Mouse (Mus musculus): Measurements from ENCODE around the gene Map3k7cl. TPM values are rescaled to one million over a fixed set of nuclear protein-coding genes. Genes with fewer than 3 reads are reported as not detected.

Gene Map3k7cl
- total and polyA plus RNA-seq, 3 experiments, result 0.08 TPM; not detected in 2

DNA sequence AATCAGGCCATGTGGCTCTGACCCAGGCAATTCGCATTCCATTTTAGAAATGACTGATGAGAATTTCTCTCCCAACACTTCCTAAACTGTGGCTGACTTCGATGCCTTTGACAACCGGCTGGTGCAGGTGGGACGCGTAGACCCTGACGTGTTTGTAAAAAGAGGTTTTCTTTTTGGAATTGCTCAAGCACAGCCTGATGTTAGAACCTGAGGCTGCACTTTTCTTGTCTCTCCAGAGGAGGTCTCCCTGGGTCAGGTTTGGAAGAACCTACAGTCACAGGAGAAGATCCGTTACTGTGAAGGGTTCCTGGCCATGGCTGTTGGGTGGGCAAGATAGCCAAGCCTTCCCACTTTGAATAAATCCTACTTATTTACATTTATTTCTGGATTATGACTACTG lies 31.5 kb downstream of the Map3k7cl start (continued):
- TF ChIP-seq BHLHE40 (IDR thresholded peaks at IDR 0.05; ENCODE audit: low read depth, low read length) (no peak), ZNF384 (IDR thresholded peaks at IDR 0.05; ENCODE audit: low read depth, low read length) (peak; percentile 51; the same call in 1 of the 2 replicates), RAD21 (IDR thresholded peaks at IDR 0.05; ENCODE audit: low read depth, low read length) (peak; percentile 97), MYC (IDR thresholded peaks at IDR 0.05; ENCODE audit: low read depth, low read length) (0 out of 2 replicates have a peak, but pooled peaks have one; percentile 32), ETS1 (conservative IDR thresholded peaks at IDR 0.05; ENCODE audit: low read depth, low read length) (no peak), PAX5 (IDR thresholded peaks at IDR 0.05; ENCODE audit: low read length) (no peak), SIN3A (IDR thresholded peaks at IDR 0.05; ENCODE audit: low read length) (peak; percentile 42; the same call in 1 of the 2 replicates), NRF1 (IDR thresholded peaks at IDR 0.05; ENCODE audit: low read depth, low read length) (no peak), MAX (IDR thresholded peaks at IDR 0.05; ENCODE audit: low read length) (0 out of 2 replicates have a peak, but pooled peaks have one; percentile 34), USF1 (IDR thresholded peaks at IDR 0.05; ENCODE audit: low read depth, low read length) (no peak), RCOR1 (conservative IDR thresholded peaks at IDR 0.05; ENCODE audit: low read depth, low read length) (no peak), SMC3 (IDR thresholded peaks at IDR 0.05; ENCODE audit: low read depth, low read length) (peak; percentile 97), JUND (conservative IDR thresholded peaks at IDR 0.05; ENCODE audit: low read depth, low read length) (no peak), KAT2A (IDR thresholded peaks at IDR 0.05; ENCODE audit: insufficient replicate concordance, low read length) (no peak), HCFC1 (IDR thresholded peaks at IDR 0.05; ENCODE audit: low read depth, low read length) (no peak), UBTF (IDR thresholded peaks at IDR 0.05; ENCODE audit: low read depth, low read length) (no peak), TBP (conservative IDR thresholded peaks at IDR 0.05; ENCODE audit: low read depth, low read length) (no peak), TCF12 (IDR thresholded peaks at IDR 0.05; ENCODE audit: low read depth, low read length) (no peak), POLR2AphosphoS2 (IDR thresholded peaks at IDR 0.05; ENCODE audit: low read depth, low read length) (no peak)

DNA sequence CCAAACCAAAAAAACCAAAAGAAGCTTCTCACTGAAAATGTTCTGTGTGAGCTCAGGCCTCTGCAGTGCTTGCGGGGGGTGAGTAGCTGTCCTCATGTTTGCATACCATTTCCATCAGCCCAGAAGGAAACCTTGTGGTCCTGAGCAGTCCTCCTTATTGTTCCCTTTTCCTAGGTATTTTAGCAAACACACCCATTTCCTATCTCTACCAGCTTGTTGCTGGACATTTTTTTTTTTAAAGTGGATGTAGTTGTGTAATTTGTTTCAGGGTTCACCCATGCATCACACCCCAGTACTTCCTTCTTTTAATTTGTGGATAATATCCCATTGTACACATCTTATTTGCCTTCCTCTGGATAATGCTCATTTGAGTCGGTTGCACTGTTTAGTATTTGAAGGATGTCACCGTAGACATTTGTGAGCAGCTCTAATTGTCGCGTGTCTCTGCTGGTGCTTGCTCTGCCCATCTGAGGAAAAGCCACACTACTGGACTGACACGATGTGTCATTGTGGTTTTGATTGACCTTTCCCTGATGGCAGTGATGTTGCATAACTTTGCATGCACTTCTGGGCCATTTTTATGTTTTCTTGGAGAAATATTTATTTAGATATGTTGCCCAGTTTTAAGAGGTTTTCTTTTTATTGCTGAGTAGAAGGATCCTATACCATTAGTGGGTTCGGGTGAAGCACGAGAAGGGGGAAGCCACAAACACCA lies 32.6 kb downstream of the Map3k7cl start:
- Histone ChIP-seq H3K4me1 (ENCODE audit: control insufficient read depth in 1 of 2, insufficient read depth in 2 of 2) (peaks cover 0 to 8% of the 10 kb centered on the region in 2 experiments; a peak in 1 of 4 replicates), H3K79me2 (replicated peaks; ENCODE audit: control insufficient read depth, extremely low read depth, insufficient read depth, poor library complexity, severe bottlenecking) (no peaks in the 10 kb centered on the region), H3K4me2 (ENCODE audit: insufficient read depth, low read depth, poor library complexity, severe bottlenecking) (no peak overlapping the region), H3K27ac (ENCODE audit: insufficient read depth, low read depth) (no peak overlapping the region), H3K36me3 (replicated peaks in 1 of 2; ENCODE audit: control insufficient read depth in 1 of 2, insufficient read depth in 1 of 2, low read length in 1 of 2) (no peaks in the 10 kb centered on the region), H3K4me3 (replicated peaks in 1 of 3; ENCODE audit: low read depth in 2 of 3, low read length in 2 of 3, poor library complexity in 1 of 3) (no peak overlapping the region), H3K9me3 (replicated peaks; ENCODE audit: low read length) (no peaks in the 10 kb centered on the region), H3K27me3 (replicated peaks) (no peaks in the 10 kb centered on the region), H3K9ac (ENCODE audit: insufficient read depth, low read depth) (no peak overlapping the region)
- in situ Hi-C loops (cut with MboI; ENCODE audit: low pct_ligation_motif_present, low pct_unique_long_range_greater_than_20kb, low sequenced_read_pairs) (no loop called here), dilution Hi-C loops (cut with MboI; ENCODE audit: extremely low pct_ligation_motif_present, extremely low pct_unique_long_range_greater_than_20kb, low sequenced_read_pairs) (no loop called here)
- TF ChIP-seq MAZ (IDR thresholded peaks at IDR 0.05; ENCODE audit: low read depth, low read length) (no peak), ZKSCAN1 (IDR thresholded peaks at IDR 0.05; ENCODE audit: borderline replicate concordance, low read depth, low read length) (no peak), POLR2AphosphoS2 (IDR thresholded peaks at IDR 0.05; ENCODE audit: low read depth, low read length) (no peak), IRF4 (IDR thresholded peaks at IDR 0.05; ENCODE audit: low read depth, low read length) (no peak)
- no peak for DNase-seq (ENCODE audit: extremely low read depth)
